ENCODE assay signal across 14 mouse cellular contexts in the genomic region with DNA sequence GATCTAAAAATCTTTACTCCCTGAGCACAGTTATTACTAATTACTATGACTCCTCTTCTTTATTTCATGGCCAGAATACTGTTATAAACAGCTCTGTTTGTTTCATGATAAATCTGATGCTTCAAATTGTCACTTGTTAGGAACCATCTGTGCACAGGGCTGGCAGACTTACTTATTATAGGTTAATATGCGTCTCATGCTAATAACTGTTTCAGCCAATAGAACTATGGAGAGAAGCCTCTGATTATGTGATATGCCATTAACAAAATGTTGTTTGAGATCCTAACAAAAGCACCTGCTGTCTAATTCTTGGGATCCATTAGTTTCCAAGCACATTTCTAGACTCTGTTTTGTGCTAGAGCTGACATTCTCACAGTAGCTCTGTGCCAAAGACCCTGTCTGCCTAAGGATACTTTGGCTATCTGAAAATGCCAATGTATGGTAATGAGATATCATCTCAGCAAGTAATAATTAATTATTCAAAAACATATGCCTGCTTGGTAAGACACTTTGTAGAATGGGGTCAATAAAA.
"Had no signal": no experiment of that assay in that cellular context is flagged by ENCODE, and none has a peak within 500 bp of the region (broad histone marks: within the 10 kb centered on the region; RNA-seq: fewer than 3 reads in every experiment).

No protein-coding gene starts in this region.

- H3K4me2 ChIP-seq: limb, embryonic 12.5 days; liver, embryonic 13.5 days; lung, embryonic 15.5 days; midbrain, embryonic 13.5 days had no signal

- H3K4me3 ChIP-seq: layer of hippocampus, adult 2 months; limb, embryonic 12.5 days; liver, embryonic 13.5 days; lung, embryonic 15.5 days; midbrain, embryonic 13.5 days had no signal

- H3K9ac ChIP-seq: limb, embryonic 12.5 days; liver, embryonic 13.5 days; liver, postnatal 0 days; lung, embryonic 15.5 days; midbrain, embryonic 13.5 days had no signal

- H3K36me3 ChIP-seq: limb, embryonic 12.5 days; liver, embryonic 13.5 days; lung, embryonic 15.5 days; midbrain, embryonic 13.5 days had no signal

- H3K9me3 ChIP-seq: limb, embryonic 12.5 days; liver, embryonic 13.5 days; lung, embryonic 15.5 days; midbrain, embryonic 13.5 days had no signal

- H3K27me3 ChIP-seq: limb, embryonic 12.5 days; liver, embryonic 13.5 days; lung, embryonic 15.5 days; midbrain, embryonic 13.5 days had no signal

- ATAC-seq: liver, postnatal 0 days; midbrain, embryonic 13.5 days had no signal

- H3K4me1 ChIP-seq: limb, embryonic 12.5 days; liver, embryonic 13.5 days; lung, embryonic 15.5 days; midbrain, embryonic 13.5 days had no signal

- H3K27ac ChIP-seq: kidney, postnatal 0 days; layer of hippocampus, adult 2 months; limb, embryonic 12.5 days; liver, embryonic 13.5 days; lung, embryonic 15.5 days; macrophage; midbrain, embryonic 13.5 days; stomach, postnatal 0 days had no signal

- DNase-seq: kidney, adult 9 months; kidney, postnatal 36 days; liver; liver, embryonic 13.5 days; liver, postnatal 0 days; lung, postnatal 14 days; thymus, postnatal 4 days had no signal
